Mouse (Mus musculus): ENCODE data around the gene Adra1b.

Adra1b gene

GRCm38 (mm10) chr11:43901051-43901654 lies at the start of gene Adra1b:
Gene Adra1b (minus strand): TSS chr11:43901210.
- no peak for DNase-seq (ENCODE audit: low spot score)

- DNase-seq (ENCODE audit: low spot score): no peak
Measured at GRCm38 (mm10) chr11:43950274-43950673, 49.3 kb upstream of the Adra1b start.

GRCm38 (mm10) chr11:43943781-43944180 lies 42.8 kb upstream of the Adra1b start:
- DNase-seq (ENCODE audit: low spot score): no peak

GRCm38 (mm10) chr11:43943167-43943566 lies 42.2 kb upstream of the Adra1b start:
- DNase-seq (ENCODE audit: low spot score): no peak

GRCm38 (mm10) chr11:43940501-43941202 lies 39.6 kb upstream of the Adra1b start:
- DNase-seq (ENCODE audit: low spot score): no peak

GRCm38 (mm10) chr11:43936023-43936422 lies 35.0 kb upstream of the Adra1b start:
- no peak for DNase-seq (ENCODE audit: low spot score)

GRCm38 (mm10) chr11:43933480-43933879 lies 32.5 kb upstream of the Adra1b start:
- no peak for DNase-seq (ENCODE audit: low spot score)

GRCm38 (mm10) chr11:43933000-43933399 lies 32.0 kb upstream of the Adra1b start:
- DNase-seq (ENCODE audit: low spot score): no peak

- no peak for DNase-seq (ENCODE audit: low spot score)
Measured at GRCm38 (mm10) chr11:43930191-43930590, 29.2 kb upstream of the Adra1b start.

GRCm38 (mm10) chr11:43929706-43930105 lies 28.7 kb upstream of the Adra1b start:
- DNase-seq (ENCODE audit: low spot score): no peak

- no peak for DNase-seq (ENCODE audit: low spot score)
Measured at GRCm38 (mm10) chr11:43929178-43929577, 28.2 kb upstream of the Adra1b start.

GRCm38 (mm10) chr11:43927133-43927815 lies 26.3 kb upstream of the Adra1b start:
- DNase-seq (ENCODE audit: low spot score): no peak

- DNase-seq (ENCODE audit: low spot score): no peak
Measured at GRCm38 (mm10) chr11:43926163-43926562, 25.2 kb upstream of the Adra1b start.

- DNase-seq (ENCODE audit: low spot score): no peak
Measured at GRCm38 (mm10) chr11:43925584-43925983, 24.6 kb upstream of the Adra1b start.

GRCm38 (mm10) chr11:43921701-43922100 lies 20.7 kb upstream of the Adra1b start:
- DNase-seq (ENCODE audit: low spot score): no peak

GRCm38 (mm10) chr11:43919492-43920055 lies 18.6 kb upstream of the Adra1b start:
- no peak for DNase-seq (ENCODE audit: low spot score)

GRCm38 (mm10) chr11:43914552-43915447 lies 13.8 kb upstream of the Adra1b start:
- DNase-seq (ENCODE audit: low spot score): no peak

GRCm38 (mm10) chr11:43912136-43912888 lies 11.3 kb upstream of the Adra1b start:
- no peak for DNase-seq (ENCODE audit: low spot score)

- no peak for DNase-seq (ENCODE audit: low spot score)
Measured at GRCm38 (mm10) chr11:43911646-43912045, 10.6 kb upstream of the Adra1b start.

- DNase-seq (ENCODE audit: low spot score): no peak
Measured at GRCm38 (mm10) chr11:43903351-43903750, 2.3 kb upstream of the Adra1b start.

- no peak for DNase-seq (ENCODE audit: low spot score)
Measured at GRCm38 (mm10) chr11:43899696-43900095, 1.3 kb downstream of the Adra1b start.

Measured in T-cell, adult 2 months (primary cell).